Mouse (Mus musculus): Measurements from ENCODE around the gene Atxn2l. TPM values are rescaled to one million over a fixed set of nuclear protein-coding genes. Genes with fewer than 3 reads are reported as not detected.
"Not testable (repeated sequence)": the region's sequence is repeated elsewhere in the genome, so short reads cannot be mapped to it uniquely, and the experiment has no call there.

Atxn2l gene
- polyA plus RNA-seq, 1 experiment from 2014 or later, result 16.9 TPM

DNA sequence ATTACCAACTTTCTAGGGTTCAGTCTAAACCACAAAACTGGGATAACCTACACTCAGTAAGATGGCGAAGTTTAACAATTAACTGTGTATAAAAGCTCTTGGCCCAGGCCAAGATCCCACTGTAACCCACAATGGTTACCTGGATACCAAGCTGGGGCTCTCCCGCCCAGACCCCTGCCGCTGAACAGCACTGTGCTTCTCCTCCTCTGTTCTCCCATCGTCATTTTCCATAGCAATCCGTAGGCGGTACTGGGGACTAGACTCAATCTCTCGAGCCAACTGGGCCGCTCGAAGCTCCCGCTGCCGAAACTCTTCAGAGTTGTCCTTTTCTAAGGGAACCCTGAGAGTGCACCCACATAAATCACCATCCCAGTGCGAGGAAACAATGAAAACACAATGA lies 5.3 kb downstream of the Atxn2l start:
- Histone ChIP-seq H3K27ac (replicated peaks) (no peak overlapping the region), H3K4me3 (ENCODE audit: low read depth, low read length) (no peak overlapping the region), H3K9ac (ENCODE audit: low read length) (no peak overlapping the region), H3K9me3 (ENCODE audit: control insufficient read depth, low read length) (no peaks in the 10 kb centered on the region), H3K27me3 (ENCODE audit: control insufficient read depth, insufficient read depth, low read length) (no peaks in the 10 kb centered on the region), H3K4me2 (replicated peaks; ENCODE audit: low read depth) (no peak overlapping the region), H3K36me3 (ENCODE audit: control insufficient read depth, insufficient read depth, low read length) (peaks cover 64% of the 10 kb centered on the region), H3K4me1 (replicated peaks; ENCODE audit: control insufficient read depth, insufficient read depth) (no peaks in the 10 kb centered on the region)
- no peak for ATAC-seq (ENCODE audit: low FRiP score, low TSS enrichment)
- no peak for DNase-seq (ENCODE audit: low spot score)
- 93% methylated on average over 12 of the region's 12 CpGs for WGBS
- TF ChIP-seq CTCF (IDR thresholded peaks at IDR 0.05; ENCODE audit: low read depth) (no peak), EP300 (optimal IDR thresholded peaks at IDR 0.05) (no peak)

DNA sequence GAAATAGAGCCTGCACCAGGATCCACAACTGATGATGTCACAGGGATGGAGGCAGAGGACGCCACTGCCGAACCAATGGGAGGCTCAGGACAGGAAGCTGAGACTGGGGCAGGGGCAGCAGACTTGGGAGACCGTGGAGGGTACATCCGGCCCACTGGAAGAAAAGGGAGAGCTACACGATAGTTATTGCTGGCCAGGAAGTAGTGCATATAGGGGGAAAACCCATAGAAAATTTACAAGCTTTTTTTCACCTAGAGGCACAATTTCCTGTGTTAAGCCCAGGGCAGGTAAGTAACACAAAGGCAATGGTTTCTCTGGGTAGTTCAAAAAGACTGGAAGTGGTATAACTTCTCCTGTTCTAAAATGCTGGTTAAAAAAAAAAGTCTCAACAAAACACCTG lies 6.8 kb downstream of the Atxn2l start:
- TF ChIP-seq CTCF (IDR thresholded peaks at IDR 0.05; ENCODE audit: low read depth) (no peak), EP300 (optimal IDR thresholded peaks at IDR 0.05) (no peak)
- Histone ChIP-seq H3K36me3 (ENCODE audit: control insufficient read depth, insufficient read depth, low read length) (peaks cover 74% of the 10 kb centered on the region), H3K9ac (ENCODE audit: low read length) (no peak overlapping the region), H3K4me2 (replicated peaks; ENCODE audit: low read depth) (no peak overlapping the region), H3K27ac (replicated peaks) (no peak overlapping the region), H3K4me1 (replicated peaks; ENCODE audit: control insufficient read depth, insufficient read depth) (no peaks in the 10 kb centered on the region), H3K27me3 (ENCODE audit: control insufficient read depth, insufficient read depth, low read length) (no peaks in the 10 kb centered on the region), H3K9me3 (ENCODE audit: control insufficient read depth, low read length) (no peaks in the 10 kb centered on the region), H3K4me3 (ENCODE audit: low read depth, low read length) (no peak overlapping the region)
- ATAC-seq (ENCODE audit: low FRiP score, low TSS enrichment) (no peak), DNase-seq (ENCODE audit: low spot score) (no peak)
- 89% methylated on average over 5 of the region's 5 CpGs for WGBS

GRCm38 (mm10) chr7:126494120-126494519 lies 9.1 kb downstream of the Atxn2l start:
- WGBS, result 82% methylated on average over 6 of the region's 6 CpGs
- DNase-seq (ENCODE audit: low spot score), result peak; percentile 61

GRCm38 (mm10) chr7:126491973-126492372 lies 11.3 kb downstream of the Atxn2l start:
- no peaks in the 10 kb centered on the region for H3K27me3 ChIP-seq (ENCODE audit: control insufficient read depth, insufficient read depth, low read length)
- TF ChIP-seq EP300 (optimal IDR thresholded peaks at IDR 0.05) (no peak), CTCF (IDR thresholded peaks at IDR 0.05; ENCODE audit: low read depth) (no peak)
- H3K4me1 ChIP-seq (replicated peaks; ENCODE audit: control insufficient read depth, insufficient read depth), result no peaks in the 10 kb centered on the region
- H3K4me3 ChIP-seq (ENCODE audit: low read depth, low read length), result no peak overlapping the region
- WGBS, result 57% methylated on average over 11 of the region's 11 CpGs
- no peak overlapping the region for H3K27ac ChIP-seq (replicated peaks)
- no peak overlapping the region for H3K9ac ChIP-seq (ENCODE audit: low read length)
- H3K4me2 ChIP-seq (replicated peaks; ENCODE audit: low read depth), result no peak overlapping the region
- no peaks in the 10 kb centered on the region for H3K9me3 ChIP-seq (ENCODE audit: control insufficient read depth, low read length)
- DNase-seq (ENCODE audit: low spot score) (no peak), ATAC-seq (ENCODE audit: low FRiP score, low TSS enrichment) (no peak)
- peaks cover 48% of the 10 kb centered on the region for H3K36me3 ChIP-seq (ENCODE audit: control insufficient read depth, insufficient read depth, low read length)

More at GRCm38 (mm10) chr7:126494120-126494519, 9.1 kb downstream of the Atxn2l start:
- no peak overlapping the region for H3K4me3 ChIP-seq (ENCODE audit: low read depth, low read length)
- H3K4me2 ChIP-seq (replicated peaks; ENCODE audit: low read depth), result no peak overlapping the region
- H3K9me3 ChIP-seq (ENCODE audit: control insufficient read depth, low read length), result no peaks in the 10 kb centered on the region
- H3K36me3 ChIP-seq (ENCODE audit: control insufficient read depth, insufficient read depth, low read length), result peaks cover 60% of the 10 kb centered on the region
- peak; percentile 85 for ATAC-seq (ENCODE audit: low FRiP score, low TSS enrichment)
- TF ChIP-seq CTCF (IDR thresholded peaks at IDR 0.05; ENCODE audit: low read depth) (no peak), EP300 (optimal IDR thresholded peaks at IDR 0.05) (no peak)
- H3K27ac ChIP-seq (replicated peaks), result no peak overlapping the region
- H3K4me1 ChIP-seq (replicated peaks; ENCODE audit: control insufficient read depth, insufficient read depth), result no peaks in the 10 kb centered on the region
- no peak overlapping the region for H3K9ac ChIP-seq (ENCODE audit: low read length)
- H3K27me3 ChIP-seq (ENCODE audit: control insufficient read depth, insufficient read depth, low read length), result no peaks in the 10 kb centered on the region

GRCm38 (mm10) chr7:126491005-126491404 lies 12.2 kb downstream of the Atxn2l start:
- no peak overlapping the region for H3K4me3 ChIP-seq (ENCODE audit: low read depth, low read length)
- ATAC-seq (ENCODE audit: low FRiP score, low TSS enrichment) (no peak), DNase-seq (ENCODE audit: low spot score) (no peak)
- H3K4me2 ChIP-seq (replicated peaks; ENCODE audit: low read depth), result no peak overlapping the region
- no peaks in the 10 kb centered on the region for H3K4me1 ChIP-seq (replicated peaks; ENCODE audit: control insufficient read depth, insufficient read depth)
- H3K36me3 ChIP-seq (ENCODE audit: control insufficient read depth, insufficient read depth, low read length), result peaks cover 44% of the 10 kb centered on the region
- H3K27me3 ChIP-seq (ENCODE audit: control insufficient read depth, insufficient read depth, low read length), result no peaks in the 10 kb centered on the region
- no peak for TF ChIP-seq CTCF (IDR thresholded peaks at IDR 0.05; ENCODE audit: low read depth)
- TF ChIP-seq EP300 (optimal IDR thresholded peaks at IDR 0.05), result no peak
- no peak overlapping the region for H3K9ac ChIP-seq (ENCODE audit: low read length)
- no peak overlapping the region for H3K27ac ChIP-seq (replicated peaks)
- H3K9me3 ChIP-seq (ENCODE audit: control insufficient read depth, low read length), result no peaks in the 10 kb centered on the region
- 62% methylated on average over 1 of the region's 1 CpGs for WGBS

GRCm38 (mm10) chr7:126487617-126488385 lies 15.4 kb downstream of the Atxn2l start:
- H3K9me3 ChIP-seq (ENCODE audit: control insufficient read depth, low read length); ATAC-seq (ENCODE audit: low FRiP score, low TSS enrichment); DNase-seq (ENCODE audit: low spot score); H3K4me1 ChIP-seq (replicated peaks; ENCODE audit: control insufficient read depth, insufficient read depth); H3K27me3 ChIP-seq (ENCODE audit: control insufficient read depth, insufficient read depth, low read length): not testable (repeated sequence)
- peak overlapping the region; percentile 82 for H3K4me2 ChIP-seq (replicated peaks; ENCODE audit: low read depth)
- peak overlapping the region; percentile 77 for H3K9ac ChIP-seq (ENCODE audit: low read length)
- 9% methylated on average over 23 of the region's 25 CpGs for WGBS
- peak overlapping the region; percentile 56 for H3K4me3 ChIP-seq (ENCODE audit: low read depth, low read length)
- H3K36me3 ChIP-seq (ENCODE audit: control insufficient read depth, insufficient read depth, low read length), result peaks cover 14% of the 10 kb centered on the region
- H3K27ac ChIP-seq (replicated peaks), result peak overlapping the region; percentile 70; the same call in 1 of the 2 replicates
